ENCODE assay signal across 25 mouse cellular contexts in genomic region chr7:48910282-48910681, GRCm38 (mm10). TPM values are rescaled to one million over a fixed set of nuclear protein-coding genes. Genes with fewer than 3 reads are reported as not detected.
DNase-seq lines count a peak whose midpoint lies in the region; ATAC-seq lines count a peak whose summit lies in the region.
"Had no signal": no experiment of that assay in that cellular context is flagged by ENCODE, and none has a peak within 500 bp of the region (broad histone marks: within the 10 kb centered on the region; RNA-seq: fewer than 3 reads in every experiment).

No protein-coding gene starts in this region.

- H3K27ac ChIP-seq in forebrain, embryonic 13.5 days = no peak overlapping the region
- no peak overlapping the region for H3K27ac ChIP-seq in forebrain, embryonic 10.5 days
- H3K27ac ChIP-seq: heart, adult 2 months; intestine, embryonic 15.5 days; limb, embryonic 13.5 days; liver, embryonic 14.5 days; lung, embryonic 15.5 days had no signal

- H3K4me3 ChIP-seq in forebrain, embryonic 13.5 days = no peak overlapping the region
- no peak overlapping the region for H3K4me3 ChIP-seq in forebrain, embryonic 10.5 days
- H3K4me3 ChIP-seq: erythroblast, embryonic 14.5 days; heart, adult 2 months; intestine, embryonic 15.5 days; limb, embryonic 13.5 days; lung, embryonic 15.5 days had no signal

- no peak overlapping the region for H3K9ac ChIP-seq in forebrain, embryonic 13.5 days
- H3K9ac ChIP-seq: intestine, embryonic 15.5 days; limb, embryonic 13.5 days; liver, embryonic 14.5 days; lung, embryonic 15.5 days had no signal

- DNase-seq in forebrain, embryonic 10.5 days (ENCODE audit: extremely low spot score, low spot score) = no peak
- DNase-seq in layer of hippocampus, adult 11-12 months (ENCODE audit: low spot score) = peak; percentile 17
- no peak for DNase-seq in layer of hippocampus, adult 9-10 months (ENCODE audit: low spot score)
- peak; percentile 28 for DNase-seq in brain, adult 2 months (ENCODE audit: low read depth, low spot score)
- DNase-seq in layer of hippocampus, postnatal 14 days (ENCODE audit: low spot score in 2 of 2) = peak; percentile 35 to 49
- no peak for DNase-seq in frontal cortex, adult 2 months (ENCODE audit: extremely low spot score in 1 of 2, low spot score in 1 of 2)
- DNase-seq: adrenal gland, postnatal 10 days; cerebellum, adult 11-12 months; cerebellum, postnatal 36 days; gastrocnemius, postnatal 25 days; heart, adult 2 months; heart, postnatal 36 days; kidney, adult 9 months; kidney, postnatal 36 days; lung, postnatal 4 days; right cerebral cortex, adult 18-20 months; thymus, postnatal 14 days had no signal

- H3K9me3 ChIP-seq in forebrain, embryonic 13.5 days (replicated peaks) = no peaks in the 10 kb centered on the region
- no peaks in the 10 kb centered on the region for H3K9me3 ChIP-seq in forebrain, embryonic 10.5 days
- H3K9me3 ChIP-seq: intestine, embryonic 15.5 days; limb, embryonic 13.5 days; lung, embryonic 15.5 days had no signal

- peaks cover 42% of the 10 kb centered on the region for H3K27me3 ChIP-seq in forebrain, embryonic 13.5 days
- H3K27me3 ChIP-seq in forebrain, embryonic 10.5 days (ENCODE audit: poor library complexity, severe bottlenecking) = peaks cover 86% of the 10 kb centered on the region
- H3K27me3 ChIP-seq: intestine, embryonic 15.5 days; limb, embryonic 13.5 days; lung, embryonic 15.5 days had no signal

- H3K36me3 ChIP-seq in forebrain, embryonic 13.5 days (ENCODE audit: poor library complexity, severe bottlenecking) = no peaks in the 10 kb centered on the region
- H3K36me3 ChIP-seq in forebrain, embryonic 10.5 days (replicated peaks) = no peaks in the 10 kb centered on the region
- H3K36me3 ChIP-seq: intestine, embryonic 15.5 days; limb, embryonic 13.5 days; lung, embryonic 15.5 days had no signal

- H3K4me2 ChIP-seq in forebrain, embryonic 13.5 days = no peak overlapping the region
- H3K4me2 ChIP-seq: intestine, embryonic 15.5 days; limb, embryonic 13.5 days; lung, embryonic 15.5 days had no signal

- ATAC-seq in forebrain, embryonic 13.5 days = peak; percentile 23
- ATAC-seq: activated CD4-positive, CD25-positive, alpha-beta regulatory T cell, adult 4 months; CD4-positive, CD25-positive, alpha-beta regulatory T cell, adult 4 months; intestine, embryonic 15.5 days had no signal

- peaks cover 28% of the 10 kb centered on the region for H3K4me1 ChIP-seq in forebrain, embryonic 13.5 days
- H3K4me1 ChIP-seq in forebrain, embryonic 10.5 days = peaks cover 44% of the 10 kb centered on the region
- H3K4me1 ChIP-seq: intestine, embryonic 15.5 days; limb, embryonic 13.5 days had no signal

- 18% methylated on average over 6 of the region's 6 CpGs for WGBS in forebrain, embryonic 13.5 days
- 67% methylated on average over 6 of the region's 6 CpGs for WGBS in forebrain, embryonic 10.5 days

RNA-seq across cellular contexts. Expression of gene Nav2, which starts 1.8 kb away (rescaled TPM):
- 11.2 and 11.4 TPM in 2 replicates for polyA plus RNA-seq in forebrain, embryonic 13.5 days (2015; fragmentation: Nextera tagmentation; extraction: Ambion mirVana)
- polyA plus RNA-seq in forebrain, embryonic 10.5 days (2016; fragmentation: Nextera tagmentation; extraction: Ambion mirVana) = 4.5 and 6.1 TPM in 2 replicates
- total RNA-seq in layer of hippocampus, postnatal 14 days (2021) = 100 to 1,000 TPM; 103 to 107 TPM
- polyA plus RNA-seq in frontal cortex, adult 2 months (2012; rRNA removed) = 48.9 and 49.2 TPM in 2 replicates

RNA-seq across cellular contexts. Expression of gene E2f8, which starts 28.9 kb away (rescaled TPM):
- 12.6 TPM in 2 replicates for polyA plus RNA-seq in forebrain, embryonic 13.5 days (2015; fragmentation: Nextera tagmentation; extraction: Ambion mirVana)
- polyA plus RNA-seq in forebrain, embryonic 10.5 days (2016; fragmentation: Nextera tagmentation; extraction: Ambion mirVana) = 19.3 and 19.5 TPM in 2 replicates
- 1 to 10 TPM in 1 of 2 experiments, under 1 TPM in 1; 0.88 to 1.3 TPM for total RNA-seq in layer of hippocampus, postnatal 14 days (2021)
- polyA plus RNA-seq in frontal cortex, adult 2 months (2012; rRNA removed) = 0.52 and 0.71 TPM in 2 replicates

Comparison
In these comparisons a context has a peak if more than half of its experiments do, and no peak if none do; other contexts are left out.
1. DNase-seq: peak in layer of hippocampus, adult 11-12 months (single experiment), brain, adult 2 months (single experiment) and layer of hippocampus, postnatal 14 days (2 of 2); none in forebrain, embryonic 10.5 days (single experiment), layer of hippocampus, adult 9-10 months (single experiment) and frontal cortex, adult 2 months (0 of 2).